Mouse (Mus musculus) urinary bladder, postnatal 4 days (tissue): ENCODE measurements around the gene Bscl2.
"Not testable (repeated sequence)": the region's sequence is repeated elsewhere in the genome, so short reads cannot be mapped to it uniquely, and the experiment has no call there.

Experiments
- DNase-seq, 2 experiments: peaks; one replicate each; pipeline ENCODE4 v3.0.0; 2021 to 2022; ENCODE audit warnings: low spot score in 2 of 2

The Bscl2 gene

GRCm38 (mm10) chr19:8871267-8872186 is 34.3 kb downstream of the Bscl2 start, which contains the start of gene Ubxn1:
Ubxn1 (plus strand) TSS chr19:8871496.
- DNase-seq, result peak; percentile 96 to 97

GRCm38 (mm10) chr19:8872266-8872840 is 35.1 kb downstream of the Bscl2 start:
- DNase-seq, result no peak

GRCm38 (mm10) chr19:8875031-8875430 is 37.8 kb downstream of the Bscl2 start:
- DNase-seq, result no peak

GRCm38 (mm10) chr19:8880311-8881033 is 43.2 kb downstream of the Bscl2 start, which contains the start of gene Uqcc3:
Uqcc3 (minus strand) TSS chr19:8880923.
- DNase-seq, result peak; percentile 85 to 87

- DNase-seq, result no peak
Measured at GRCm38 (mm10) chr19:8881034-8881392, 43.7 kb downstream of the Bscl2 start.

- no peak for DNase-seq
Measured at GRCm38 (mm10) chr19:8883616-8884015, 46.3 kb downstream of the Bscl2 start, which contains the start of the genes Lbhd1 and Gm49403. Lbhd1 (plus strand) TSS chr19:8883732. Gm49403 (plus strand) TSS chr19:8883930.

GRCm38 (mm10) chr19:8886916-8887584 is 49.8 kb downstream of the Bscl2 start:
- DNase-seq, result no peak

GRCm38 (mm10) chr19:8887585-8888463 is 50.6 kb downstream of the Bscl2 start:
- no peak for DNase-seq

- peak; percentile 92 to 96 for DNase-seq
Measured at GRCm38 (mm10) chr19:8888511-8889385, 51.5 kb downstream of the Bscl2 start, which contains the start of the genes 1810009A15Rik and Gm49416. 1810009A15Rik (plus strand) TSS chr19:8888853. Gm49416 (plus strand) TSS chr19:8888926.

GRCm38 (mm10) chr19:8892829-8893766 is 55.8 kb downstream of the Bscl2 start, which contains the start of gene Ints5:
Ints5 (plus strand) TSS chr19:8893005.
- DNase-seq, result peak; percentile 76 to 81

GRCm38 (mm10) chr19:8895397-8895960 is 58.2 kb downstream of the Bscl2 start:
- no peak for DNase-seq

GRCm38 (mm10) chr19:8896231-8896630 is 59.0 kb downstream of the Bscl2 start:
- not testable (repeated sequence) for DNase-seq

- peak in 1 of 2 experiments; percentile 51 for DNase-seq
Measured at GRCm38 (mm10) chr19:8897211-8897864, 60.1 kb downstream of the Bscl2 start.

- DNase-seq, result peak; percentile 93 to 96
Measured at GRCm38 (mm10) chr19:8897865-8898495, 60.7 kb downstream of the Bscl2 start, which contains the start of gene Ganab. Ganab (plus strand) TSS chr19:8898071.
